Mouse (Mus musculus): Measurements from ENCODE around the gene Qk.

GRCm38 (mm10) chr17:10209154-10209777, 110.4 kb downstream of the Qk start:
- no peak for TF ChIP-seq CTCF (IDR thresholded peaks at IDR 0.05; ENCODE audit: low read depth, low read length)
- no peak for TF ChIP-seq POLR2A (IDR thresholded peaks at IDR 0.05; ENCODE audit: insufficient read depth, low read length)
